Mouse (Mus musculus) macrophage (primary cell): ENCODE results near the gene Derl3. TPM values are rescaled to one million over a fixed set of nuclear protein-coding genes. Genes with fewer than 3 reads are reported as not detected.
A peak's percentile ranks its signal among the peaks of the same experiment; 100 is the strongest.

Experiments used
- H3K27ac ChIP-seq: fragments of 350-480 bp; formaldehyde crosslinking; 2 replicates; pipeline ENCODE4 v1.9.0; 2021
- H3K36me3 ChIP-seq: fragments of 350-480 bp; formaldehyde crosslinking; 2 replicates; pipeline ENCODE4 v1.9.0; 2021; ENCODE audit errors: inconsistent target
- H3K4me3 ChIP-seq: fragments of 350-480 bp; formaldehyde crosslinking; 2 replicates; pipeline ENCODE4 v1.9.0; 2021; ENCODE audit errors: inconsistent target
- H3K79me2 ChIP-seq: fragments of 350-480 bp; formaldehyde crosslinking; 2 replicates; pipeline ENCODE4 v1.9.0; 2021; ENCODE audit errors: inconsistent target
- WGBS: methylation state at CpG from one replicate; pipeline ENCODE4 v1.1.7; 2026; ENCODE audit warnings: inconsistent platforms; ENCODE audit not compliant: missing documents; 5-methylcytosine and 5-hydroxymethylcytosine counted together
- polyA plus RNA-seq: library from polyadenylated mRNA; stranded (reverse); fragments of 250-400 nt; gene quantifications from 3 replicates; pipeline ENCODE4 v1.2.4, GENCODE M21; 2018; ENCODE audit warnings: inconsistent platforms

The Derl3 gene
- polyA plus RNA-seq, 1 experiment from 2014 or later: not detected

GRCm38 (mm10) chr10:75915557-75915956 is 22.3 kb downstream of the Derl3 start:
- peaks cover 62% of the 10 kb centered on the region for H3K79me2 ChIP-seq
- H3K36me3 ChIP-seq: peaks cover 33% of the 10 kb centered on the region
- H3K4me3 ChIP-seq: no peak overlapping the region
- 79% methylated on average over 7 of the region's 7 CpGs for WGBS
- H3K27ac ChIP-seq: no peak overlapping the region

GRCm38 (mm10) chr10:75916840-75917239 is 23.6 kb downstream of the Derl3 start:
- H3K36me3 ChIP-seq: peaks cover 22% of the 10 kb centered on the region; the same call in 1 of the 2 replicates
- H3K4me3 ChIP-seq: no peak overlapping the region
- whole genome bisulfite sequencing: 89% methylated on average over 8 of the region's 8 CpGs

GRCm38 (mm10) chr10:75919026-75919425 is 25.8 kb downstream of the Derl3 start:
- WGBS: 96% methylated on average over 5 of the region's 5 CpGs
- Histone ChIP-seq H3K36me3 (peaks cover 22% of the 10 kb centered on the region; the same call in 1 of the 2 replicates), H3K4me3 (no peak overlapping the region), H3K79me2 (peaks cover 66% of the 10 kb centered on the region), H3K27ac (no peak overlapping the region)

More at GRCm38 (mm10) chr10:75916840-75917239, 23.6 kb downstream of the Derl3 start:
- H3K27ac ChIP-seq: no peak overlapping the region
- peaks cover 66% of the 10 kb centered on the region for H3K79me2 ChIP-seq

GRCm38 (mm10) chr10:75921026-75921725 is 28.0 kb downstream of the Derl3 start, which contains the start of gene Smarcb1:
TSS of gene Smarcb1 (minus strand) at chr10:75921617.
- peaks cover 6% of the 10 kb centered on the region; the same call in 1 of the 2 replicates for H3K36me3 ChIP-seq
- WGBS: under 1% methylated on average over 76 of the region's 76 CpGs
- H3K79me2 ChIP-seq: peaks cover 47% of the 10 kb centered on the region
- H3K4me3 ChIP-seq: peak within 1 kb of the TSS; percentile 64
- H3K27ac ChIP-seq: peak within 1 kb of the TSS; percentile 61

- 7% methylated on average over 22 of the region's 22 CpGs for WGBS
- Histone ChIP-seq H3K27ac (peak overlapping the region; percentile 61), H3K4me3 (peak overlapping the region; percentile 64), H3K79me2 (peaks cover 40% of the 10 kb centered on the region), H3K36me3 (no peaks in the 10 kb centered on the region)
These were observed 28.7 kb downstream of the Derl3 start for GRCm38 (mm10) chr10:75921726-75922560.

GRCm38 (mm10) chr10:75924324-75924723 is 31.1 kb downstream of the Derl3 start:
- Histone ChIP-seq H3K27ac (no peak overlapping the region), H3K36me3 (no peaks in the 10 kb centered on the region), H3K4me3 (no peak overlapping the region), H3K79me2 (peaks cover 16% of the 10 kb centered on the region)
- WGBS: 47% methylated on average over 2 of the region's 2 CpGs

GRCm38 (mm10) chr10:75926396-75926795 is 33.2 kb downstream of the Derl3 start:
- no peaks in the 10 kb centered on the region for H3K79me2 ChIP-seq
- 86% methylated on average over 11 of the region's 13 CpGs for WGBS
- H3K36me3 ChIP-seq: no peaks in the 10 kb centered on the region
- no peak overlapping the region for H3K4me3 ChIP-seq
- H3K27ac ChIP-seq: no peak overlapping the region

GRCm38 (mm10) chr10:75930304-75930703 is 37.1 kb downstream of the Derl3 start:
- H3K27ac ChIP-seq: no peak overlapping the region
- no peak overlapping the region for H3K4me3 ChIP-seq
- H3K36me3 ChIP-seq: no peaks in the 10 kb centered on the region
- no peaks in the 10 kb centered on the region for H3K79me2 ChIP-seq
- 54% methylated on average over 4 of the region's 6 CpGs for WGBS

GRCm38 (mm10) chr10:75931311-75931710 is 38.1 kb downstream of the Derl3 start:
- no peak overlapping the region for H3K4me3 ChIP-seq
- H3K79me2 ChIP-seq: no peaks in the 10 kb centered on the region
- WGBS: 45% methylated on average over 3 of the region's 7 CpGs
- no peak overlapping the region for H3K27ac ChIP-seq
- H3K36me3 ChIP-seq: no peaks in the 10 kb centered on the region

GRCm38 (mm10) chr10:75932081-75932678 is 39.0 kb downstream of the Derl3 start:
- no peak overlapping the region for H3K27ac ChIP-seq
- no peaks in the 10 kb centered on the region for H3K36me3 ChIP-seq
- no peak overlapping the region for H3K4me3 ChIP-seq
- WGBS: 3% methylated on average over 44 of the region's 44 CpGs
- no peaks in the 10 kb centered on the region for H3K79me2 ChIP-seq

- Histone ChIP-seq H3K36me3 (no peaks in the 10 kb centered on the region), H3K4me3 (no peak within 1 kb of the TSS), H3K79me2 (no peaks in the 10 kb centered on the region), H3K27ac (no peak within 1 kb of the TSS)
- WGBS: 89% methylated on average over 6 of the region's 6 CpGs
These were observed 39.7 kb downstream of the Derl3 start, which contains the start of gene Chchd10 for GRCm38 (mm10) chr10:75932891-75933290. TSS of gene Chchd10 (plus strand) at chr10:75933130.

- WGBS: 83% methylated on average over 1 of the region's 1 CpGs
- Histone ChIP-seq H3K79me2 (no peaks in the 10 kb centered on the region), H3K4me3 (peak overlapping the region; percentile 49; the same call in 1 of the 2 replicates), H3K27ac (no peak overlapping the region), H3K36me3 (no peaks in the 10 kb centered on the region)
These were observed 41.8 kb downstream of the Derl3 start for GRCm38 (mm10) chr10:75934991-75935390.

- Histone ChIP-seq H3K4me3 (peak within 1 kb of the TSS; percentile 49), H3K27ac (no peak within 1 kb of the TSS)
- 5% methylated on average over 42 of the region's 51 CpGs for WGBS
These were observed 42.7 kb downstream of the Derl3 start, which contains the start of gene Mmp11 for GRCm38 (mm10) chr10:75935680-75936541. TSS of gene Mmp11 (minus strand) at chr10:75936496.

More at GRCm38 (mm10) chr10:75935680-75936541, 42.7 kb downstream of the Derl3 start, which contains the start of gene Mmp11:
- Histone ChIP-seq H3K36me3 (no peaks in the 10 kb centered on the region), H3K79me2 (no peaks in the 10 kb centered on the region)
